Mouse (Mus musculus) lung, adult 2 months (tissue): Measurements from ENCODE around the gene Gm17359.

ENCODE experiments used
- CTCF ChIP-seq: fragments of 200-500 bp; IDR thresholded peaks from 2 replicates; pipeline ENCODE4 v1.5.1; 2011; ENCODE audit warnings: mild to moderate bottlenecking, low read length, control low read depth; ENCODE audit not compliant: insufficient read depth
- POLR2A ChIP-seq: fragments of 200-500 bp; IDR thresholded peaks from 2 replicates; pipeline ENCODE4 v1.6.1; 2011; ENCODE audit warnings: low read depth, mild to moderate bottlenecking, control low read depth, low read length, borderline replicate concordance; ENCODE audit errors: extremely low read depth

GRCm38 (mm10) chr3:79329691-79330315 is 6.7 kb upstream of the Gm17359 start:
- TF ChIP-seq CTCF (no peak), POLR2A (no peak)
